Mouse (Mus musculus): Measurements from ENCODE around the gene Cpa1. TPM values are rescaled to one million over a fixed set of nuclear protein-coding genes. Genes with fewer than 3 reads are reported as not detected.
A peak's percentile ranks its signal among the peaks of the same experiment; 100 is the strongest.

The Cpa1 gene
- polyA plus RNA-seq, 1 experiment from 2014 or later: 0.34 TPM

- ATAC-seq (ENCODE audit: insufficient number of reproducible peaks, insufficient read depth, low FRiP score, low TSS enrichment, low read depth): peak; percentile 94
- WGBS: under 1% methylated on average over 47 of the region's 52 CpGs
- H3K27me3 ChIP-seq: no peaks in the 10 kb centered on the region
- H3K4me2 ChIP-seq: peak within 1 kb of the TSS; percentile 70
- peak within 1 kb of the TSS; percentile 57 for H3K4me3 ChIP-seq
- H3K36me3 ChIP-seq: no peaks in the 10 kb centered on the region
- H3K4me1 ChIP-seq: peaks cover 12% of the 10 kb centered on the region
- peak within 1 kb of the TSS; percentile 94 for H3K27ac ChIP-seq
- H3K9ac ChIP-seq: peak within 1 kb of the TSS; percentile 74
- H3K9me3 ChIP-seq: no peaks in the 10 kb centered on the region
Observed at GRCm38 (mm10) chr6:30693350-30693991, 54.5 kb downstream of the Cpa1 start, which contains the start of gene Cep41. Gene Cep41 (minus strand): TSS chr6:30693749.

GRCm38 (mm10) chr6:30694209-30694608 is 55.2 kb downstream of the Cpa1 start:
- no peak for ATAC-seq (ENCODE audit: insufficient number of reproducible peaks, insufficient read depth, low FRiP score, low TSS enrichment, low read depth)
- Histone ChIP-seq H3K27me3 (no peaks in the 10 kb centered on the region), H3K4me2 (peak overlapping the region; percentile 70), H3K4me1 (peaks cover 12% of the 10 kb centered on the region), H3K9ac (0 out of 2 replicates have a peak overlapping the region, but pooled peaks have one; percentile 40), H3K9me3 (no peaks in the 10 kb centered on the region), H3K27ac (peak overlapping the region; percentile 94), H3K4me3 (peak overlapping the region; percentile 57), H3K36me3 (no peaks in the 10 kb centered on the region)
- WGBS: 42% methylated on average over 6 of the region's 6 CpGs

Other genes with a start within 250 kb of the Cpa1 start
- 64.5 and 74.0 TPM in 2 replicates for gene Zc3hc1, start 248.2 kb upstream of the Cpa1 start, polyA plus RNA-seq (2015; fragmentation: Nextera tagmentation; extraction: Ambion mirVana)
- gene Klhdc10, start 237.3 kb upstream of the Cpa1 start, polyA plus RNA-seq (2015; fragmentation: Nextera tagmentation; extraction: Ambion mirVana): 22.3 and 26.3 TPM in 2 replicates
- 30.4 and 35.4 TPM in 2 replicates for gene Tmem209, start 129.4 kb upstream of the Cpa1 start, polyA plus RNA-seq (2015; fragmentation: Nextera tagmentation; extraction: Ambion mirVana)
- 0.23 TPM in 1 of 2 replicates, not detected in the other for gene Ssmem1, start 129.4 kb upstream of the Cpa1 start, polyA plus RNA-seq (2015; fragmentation: Nextera tagmentation; extraction: Ambion mirVana)
- 6.3 and 6.4 TPM in 2 replicates for gene Cpa2, start 97.6 kb upstream of the Cpa1 start, polyA plus RNA-seq (2015; fragmentation: Nextera tagmentation; extraction: Ambion mirVana)
- 0.83 and 1.4 TPM in 2 replicates for gene Cpa4, start 70.8 kb upstream of the Cpa1 start, polyA plus RNA-seq (2015; fragmentation: Nextera tagmentation; extraction: Ambion mirVana)
- gene Cpa5, start 28.2 kb upstream of the Cpa1 start, polyA plus RNA-seq (2015; fragmentation: Nextera tagmentation; extraction: Ambion mirVana): 0.12 and 0.28 TPM in 2 replicates
- gene Cep41, start 54.5 kb downstream of the Cpa1 start, polyA plus RNA-seq (2015; fragmentation: Nextera tagmentation; extraction: Ambion mirVana): 23.4 and 23.9 TPM in 2 replicates
- gene Mest, start 84.3 kb downstream of the Cpa1 start, polyA plus RNA-seq (2015; fragmentation: Nextera tagmentation; extraction: Ambion mirVana): 874 and 912 TPM in 2 replicates

Measured in embryonic facial prominence, embryonic 13.5 days (tissue).